Comparison of ENCODE assay signal across 9 mouse cellular contexts in genomic region chr9:22084667-22085021, GRCm38 (mm10). TPM values are rescaled to one million over a fixed set of nuclear protein-coding genes. Genes with fewer than 3 reads are reported as not detected.
DNase-seq lines count a peak whose midpoint lies in the region; ATAC-seq and TF ChIP-seq lines count a peak whose summit lies in the region.
"Had no signal": no experiment of that assay in that cellular context is flagged by ENCODE, and none has a peak within 500 bp of the region (broad histone marks: within the 10 kb centered on the region; RNA-seq: fewer than 3 reads in every experiment).

No protein-coding gene starts in this region.

- no peaks in the 10 kb centered on the region for H3K27me3 ChIP-seq in heart, embryonic 14.5 days (ENCODE audit: control insufficient read depth, insufficient read depth, low read length)
- H3K27me3 ChIP-seq in hindbrain, embryonic 10.5 days (ENCODE audit: insufficient read depth, poor library complexity, severe bottlenecking): no peaks in the 10 kb centered on the region
- H3K27me3 ChIP-seq in midbrain, embryonic 10.5 days (ENCODE audit: low read depth, poor library complexity, severe bottlenecking): no peaks in the 10 kb centered on the region

- 37% methylated on average over 4 of the region's 4 CpGs for WGBS in heart, embryonic 14.5 days
- WGBS in hindbrain, embryonic 10.5 days: 34% methylated on average over 4 of the region's 4 CpGs
- 42% methylated on average over 4 of the region's 4 CpGs for WGBS in midbrain, embryonic 10.5 days

- no peak for DNase-seq in heart, adult 8-10 months (ENCODE audit: low spot score)
- no peak for DNase-seq in ES-E14 (ENCODE audit: low read depth, low spot score)
- DNase-seq in hindbrain, embryonic 10.5 days (ENCODE audit: low spot score): no peak
- DNase-seq in midbrain, embryonic 10.5 days (ENCODE audit: low spot score): no peak
- DNase-seq in urinary bladder, postnatal 25 days (ENCODE audit: low spot score): no peak
- no peak for DNase-seq in kidney, adult 8-10 months

- H3K36me3 ChIP-seq in heart, embryonic 14.5 days (ENCODE audit: control insufficient read depth, insufficient read depth, low read length): peaks cover 17% of the 10 kb centered on the region
- H3K36me3 ChIP-seq in ES-E14 (ENCODE audit: control insufficient read depth, insufficient read depth, low read length, poor library complexity, severe bottlenecking): no peaks in the 10 kb centered on the region
- peaks cover 21% of the 10 kb centered on the region for H3K36me3 ChIP-seq in hindbrain, embryonic 10.5 days
- H3K36me3 ChIP-seq in midbrain, embryonic 10.5 days: peaks cover 14% of the 10 kb centered on the region

- H3K4me1 ChIP-seq in heart, embryonic 14.5 days (ENCODE audit: control insufficient read depth in 2 of 2, insufficient read depth in 2 of 2, low read length in 2 of 2): peaks cover 4 to 9% of the 10 kb centered on the region in 2 experiments
- H3K4me1 ChIP-seq in ES-E14 (ENCODE audit: control insufficient read depth in 2 of 2, insufficient read depth in 2 of 2, low read length in 2 of 2, poor library complexity in 1 of 2): peaks cover 0 to 2% of the 10 kb centered on the region in 2 experiments; a peak in 1 of 4 replicates
- peaks cover 16% of the 10 kb centered on the region for H3K4me1 ChIP-seq in hindbrain, embryonic 10.5 days (replicated peaks)
- peaks cover 15% of the 10 kb centered on the region for H3K4me1 ChIP-seq in midbrain, embryonic 10.5 days

- H3K4me2 ChIP-seq in heart, embryonic 14.5 days (ENCODE audit: low read length): peak overlapping the region; percentile 85

- in situ Hi-C loops in ES-E14 (cut with MboI; ENCODE audit: low sequenced_read_pairs in 2 of 2, unreplicated experiment in 2 of 2): no loop called here

- ATAC-seq in heart, embryonic 14.5 days (ENCODE audit: insufficient number of reproducible peaks, insufficient read depth, low FRiP score, low read depth): no peak; the same call in 1 of the 2 replicates
- no peak for ATAC-seq in megakaryocyte progenitor cell, adult 5-6 weeks (replicated peaks; ENCODE audit: poor library complexity)

- H3K27ac ChIP-seq in heart, embryonic 14.5 days (replicated peaks in 1 of 2; ENCODE audit: control insufficient read depth in 1 of 2, insufficient read depth in 1 of 2, low read depth in 2 of 2, low read length in 2 of 2): peak overlapping the region; percentile 36 to 73; a peak in 2 of 4 replicates
- no peak overlapping the region for H3K27ac ChIP-seq in ES-E14 (ENCODE audit: insufficient read depth, low read depth, low read length, poor library complexity, severe bottlenecking)
- peak overlapping the region; percentile 86 for H3K27ac ChIP-seq in hindbrain, embryonic 10.5 days
- H3K27ac ChIP-seq in midbrain, embryonic 10.5 days (replicated peaks): peak overlapping the region; percentile 81

- peak overlapping the region; percentile 80 to 84 for H3K4me3 ChIP-seq in heart, embryonic 14.5 days (ENCODE audit: control insufficient read depth in 1 of 2, insufficient read depth in 1 of 2, low read depth in 1 of 2, low read length in 2 of 2)
- H3K4me3 ChIP-seq in ES-E14 (ENCODE audit: insufficient read depth in 1 of 2, low read depth in 1 of 2, low read length in 2 of 2, poor library complexity in 1 of 2, severe bottlenecking in 1 of 2): peak overlapping the region; percentile 83 to 94
- peak overlapping the region; percentile 86 for H3K4me3 ChIP-seq in hindbrain, embryonic 10.5 days
- H3K4me3 ChIP-seq in midbrain, embryonic 10.5 days: peak overlapping the region; percentile 76

- no peaks in the 10 kb centered on the region for H3K9me3 ChIP-seq in heart, embryonic 14.5 days (ENCODE audit: control insufficient read depth, low read length)
- no peaks in the 10 kb centered on the region for H3K9me3 ChIP-seq in ES-E14 (ENCODE audit: control insufficient read depth, insufficient read depth, low read depth, low read length)
- H3K9me3 ChIP-seq in hindbrain, embryonic 10.5 days: no peaks in the 10 kb centered on the region
- no peaks in the 10 kb centered on the region for H3K9me3 ChIP-seq in midbrain, embryonic 10.5 days (replicated peaks)

- peak overlapping the region; percentile 87 for H3K9ac ChIP-seq in heart, embryonic 14.5 days (ENCODE audit: low read length)
- H3K9ac ChIP-seq in ES-E14 (ENCODE audit: insufficient read depth, low read depth, low read length, poor library complexity, severe bottlenecking): peak overlapping the region; percentile 74

TF ChIP-seq in ES-E14, 5 proteins besides CTCF, POLR2A, EP300 and RAD21:
- no peak for TF ChIP-seq HCFC1 (IDR thresholded peaks at IDR 0.05; ENCODE audit: borderline replicate concordance, insufficient read depth, low read length)
- 0 out of 2 replicates have a peak, but pooled peaks have one; percentile 15 for TF ChIP-seq ZNF384 (IDR thresholded peaks at IDR 0.05; ENCODE audit: low read depth, low read length)

RNA-seq across cellular contexts. Expression of gene Ecsit, which starts 0.6 kb away (rescaled TPM):
- polyA plus RNA-seq in heart, embryonic 14.5 days (2014; fragmentation: Nextera tagmentation; extraction: Ambion mirVana): 50.5 and 58.1 TPM in 2 replicates
- 100 to 1,000 TPM; 101 to 109 (median 106) TPM for total RNA-seq in heart, adult 8-10 months (2022)
- 37.5 and 38.2 TPM in 2 replicates for total RNA-seq in ES-E14 (2012; rRNA removed)
- polyA plus RNA-seq in hindbrain, embryonic 10.5 days (2016; fragmentation: Nextera tagmentation; extraction: Ambion mirVana): 42.6 and 45.5 TPM in 2 replicates
- polyA plus RNA-seq in midbrain, embryonic 10.5 days (2016; fragmentation: Nextera tagmentation; extraction: Ambion mirVana): 41.1 and 44.1 TPM in 2 replicates
- 10.1 and 12.0 TPM in 2 replicates for total RNA-seq in megakaryocyte progenitor cell, adult 5-6 weeks (2015)
- 20.8 and 24.0 TPM in 2 replicates for total RNA-seq in megakaryocyte progenitor cell, adult 5-6 weeks (2017)

RNA-seq across cellular contexts. Expression of gene Zfp653, which starts 13.5 kb away (rescaled TPM):
- polyA plus RNA-seq in heart, embryonic 14.5 days (2014; fragmentation: Nextera tagmentation; extraction: Ambion mirVana): 6.7 and 7.6 TPM in 2 replicates
- 1 to 10 TPM; 3.0 to 5.0 (median 4.7) TPM for total RNA-seq in heart, adult 8-10 months (2022)
- 10.9 and 14.3 TPM in 2 replicates for total RNA-seq in ES-E14 (2012; rRNA removed)
- 11.1 and 15.4 TPM in 2 replicates for polyA plus RNA-seq in hindbrain, embryonic 10.5 days (2016; fragmentation: Nextera tagmentation; extraction: Ambion mirVana)
- polyA plus RNA-seq in midbrain, embryonic 10.5 days (2016; fragmentation: Nextera tagmentation; extraction: Ambion mirVana): 11.7 and 12.6 TPM in 2 replicates
- 4.9 and 7.1 TPM in 2 replicates for total RNA-seq in megakaryocyte progenitor cell, adult 5-6 weeks (2015)
- total RNA-seq in megakaryocyte progenitor cell, adult 5-6 weeks (2017): 8.0 and 11.9 TPM in 2 replicates

RNA-seq across cellular contexts. Expression of gene Gm49318, which starts 13.6 kb away (rescaled TPM):
- not detected in 2 replicates for polyA plus RNA-seq in heart, embryonic 14.5 days (2014; fragmentation: Nextera tagmentation; extraction: Ambion mirVana)
- under 1 TPM in 1 of 4 experiments, not detected in 3; 0.66 TPM for total RNA-seq in heart, adult 8-10 months (2022)
- not detected in 2 replicates for total RNA-seq in ES-E14 (2012; rRNA removed)
- not detected in 2 replicates for polyA plus RNA-seq in hindbrain, embryonic 10.5 days (2016; fragmentation: Nextera tagmentation; extraction: Ambion mirVana)
- polyA plus RNA-seq in midbrain, embryonic 10.5 days (2016; fragmentation: Nextera tagmentation; extraction: Ambion mirVana): not detected in 2 replicates
- total RNA-seq in megakaryocyte progenitor cell, adult 5-6 weeks (2015): not detected in 2 replicates
- not detected in 2 replicates for total RNA-seq in megakaryocyte progenitor cell, adult 5-6 weeks (2017)
- total RNA-seq: common myeloid progenitor, adult 5-6 weeks had no signal

RNA-seq across cellular contexts. Expression of gene Cnn1, which starts 14.4 kb away (rescaled TPM):
- 227 and 239 TPM in 2 replicates for polyA plus RNA-seq in heart, embryonic 14.5 days (2014; fragmentation: Nextera tagmentation; extraction: Ambion mirVana)
- total RNA-seq in heart, adult 8-10 months (2022): 1 to 10 TPM; 3.4 to 8.7 (median 6.1) TPM
- 14.0 and 25.6 TPM in 2 replicates for total RNA-seq in ES-E14 (2012; rRNA removed)
- polyA plus RNA-seq in hindbrain, embryonic 10.5 days (2016; fragmentation: Nextera tagmentation; extraction: Ambion mirVana): 2.4 TPM in 2 replicates
- 1.0 and 3.0 TPM in 2 replicates for polyA plus RNA-seq in midbrain, embryonic 10.5 days (2016; fragmentation: Nextera tagmentation; extraction: Ambion mirVana)
- not detected in 2 replicates for total RNA-seq in megakaryocyte progenitor cell, adult 5-6 weeks (2015)
- total RNA-seq in megakaryocyte progenitor cell, adult 5-6 weeks (2017): not detected in 2 replicates
- total RNA-seq: common myeloid progenitor, adult 5-6 weeks had no signal

RNA-seq across cellular contexts. Expression of gene Elof1, which starts 32.3 kb away (rescaled TPM):
- 117 and 129 TPM in 2 replicates for polyA plus RNA-seq in heart, embryonic 14.5 days (2014; fragmentation: Nextera tagmentation; extraction: Ambion mirVana)
- total RNA-seq in heart, adult 8-10 months (2022): 10 to 100 TPM; 34.9 to 42.6 (median 39.3) TPM
- 72.0 and 85.3 TPM in 2 replicates for total RNA-seq in ES-E14 (2012; rRNA removed)
- polyA plus RNA-seq in hindbrain, embryonic 10.5 days (2016; fragmentation: Nextera tagmentation; extraction: Ambion mirVana): 250 and 261 TPM in 2 replicates
- polyA plus RNA-seq in midbrain, embryonic 10.5 days (2016; fragmentation: Nextera tagmentation; extraction: Ambion mirVana): 251 and 265 TPM in 2 replicates
- 106 and 124 TPM in 2 replicates for total RNA-seq in megakaryocyte progenitor cell, adult 5-6 weeks (2015)
- 43.6 and 49.6 TPM in 2 replicates for total RNA-seq in megakaryocyte progenitor cell, adult 5-6 weeks (2017)
